Mouse (Mus musculus): ENCODE data around the gene Znhit6. TPM values are rescaled to one million over a fixed set of nuclear protein-coding genes. Genes with fewer than 3 reads are reported as not detected.

Gene Znhit6
- polyA plus RNA-seq, 1 experiment from 2014 or later: 39.3 TPM

Other genes with a start within 250 kb of the Znhit6 start
- 36.7 and 39.2 TPM in 2 replicates for gene Ccn1, start 73.8 kb downstream of the Znhit6 start, polyA plus RNA-seq (2014; fragmentation: Nextera tagmentation; extraction: Ambion mirVana)
- gene Ddah1, start 182.5 kb downstream of the Znhit6 start, polyA plus RNA-seq (2014; fragmentation: Nextera tagmentation; extraction: Ambion mirVana): 71.2 and 84.3 TPM in 2 replicates

Data from forebrain, embryonic 11.5 days (tissue).